Mouse (Mus musculus) liver (tissue): ENCODE data around the gene Cars.

ENCODE experiments used
- DNase-seq: peaks from one replicate; pipeline ENCODE4 v3.0.0-alpha.2; 2020; ENCODE audit warnings: mixed read lengths

The Cars gene

DNA sequence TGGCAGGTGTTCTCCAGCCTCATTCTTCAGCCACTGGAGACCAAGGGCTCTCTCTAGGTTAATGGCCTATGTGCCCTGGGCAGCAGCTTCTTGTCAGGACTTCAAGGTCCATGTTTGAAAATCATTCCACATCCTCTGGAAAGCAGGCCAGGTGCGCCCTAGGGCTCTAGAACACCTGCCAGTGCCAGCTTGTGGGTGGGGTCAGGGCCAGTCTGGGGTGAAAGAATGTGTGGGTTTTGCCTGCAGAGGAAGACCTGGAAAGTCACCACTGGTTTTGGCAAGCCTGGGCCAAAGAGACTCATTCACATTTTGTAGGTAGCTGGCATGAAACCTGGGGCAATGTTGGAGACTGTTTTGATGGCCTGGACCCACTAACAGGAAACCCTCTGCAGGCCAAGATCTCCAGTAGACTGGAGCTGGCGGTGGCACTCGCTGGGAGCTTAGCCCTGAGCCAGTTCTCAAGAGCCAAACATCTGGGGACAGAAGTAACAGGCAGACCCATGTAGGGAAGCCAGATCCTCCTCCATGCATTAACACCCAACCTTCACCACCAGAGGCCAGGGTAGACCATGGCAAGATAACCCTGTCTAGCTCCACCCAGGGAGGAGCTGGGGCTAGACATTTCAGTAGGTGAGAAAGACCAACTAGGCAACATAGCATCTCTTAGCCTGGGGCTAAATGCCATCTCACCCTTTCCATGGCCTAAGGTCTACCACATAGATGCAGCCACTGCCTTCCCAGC lies 89.1 kb downstream of the Cars start:
- no peak for DNase-seq

DNA sequence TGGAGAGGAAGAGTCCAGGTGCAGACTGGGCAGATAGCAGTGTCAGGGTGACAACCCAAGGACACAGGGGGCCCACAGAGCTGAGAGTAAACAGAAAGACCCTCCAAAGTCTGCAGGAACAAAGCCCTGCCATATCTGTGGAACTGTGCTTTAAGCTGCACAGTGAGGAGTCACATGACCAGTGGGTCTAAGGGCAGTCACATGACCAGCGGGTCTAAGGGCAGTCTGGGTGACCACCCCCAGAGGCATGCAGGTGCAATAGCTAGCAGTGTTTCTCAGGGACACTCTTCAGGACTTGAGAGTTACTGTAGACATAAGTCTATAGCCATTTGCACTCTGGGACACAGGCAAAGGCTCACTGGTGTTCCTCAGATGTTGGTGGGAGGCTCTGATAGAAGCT lies 90.3 kb downstream of the Cars start:
- no peak for DNase-seq
